Mouse (Mus musculus) lung, postnatal 0 days (tissue): Measurements from ENCODE around the gene Mdga1.

Experiments used
- CTCF ChIP-seq: IDR thresholded peaks from 2 replicates; pipeline ENCODE4 v1.5.1; 2016; ENCODE audit warnings: antibody characterized with exemption, mild to moderate bottlenecking
- EP300 ChIP-seq: IDR thresholded peaks from 2 replicates; pipeline ENCODE4 v1.6.1; 2016; ENCODE audit warnings: antibody characterized with exemption, mild to moderate bottlenecking, control low read depth

DNA sequence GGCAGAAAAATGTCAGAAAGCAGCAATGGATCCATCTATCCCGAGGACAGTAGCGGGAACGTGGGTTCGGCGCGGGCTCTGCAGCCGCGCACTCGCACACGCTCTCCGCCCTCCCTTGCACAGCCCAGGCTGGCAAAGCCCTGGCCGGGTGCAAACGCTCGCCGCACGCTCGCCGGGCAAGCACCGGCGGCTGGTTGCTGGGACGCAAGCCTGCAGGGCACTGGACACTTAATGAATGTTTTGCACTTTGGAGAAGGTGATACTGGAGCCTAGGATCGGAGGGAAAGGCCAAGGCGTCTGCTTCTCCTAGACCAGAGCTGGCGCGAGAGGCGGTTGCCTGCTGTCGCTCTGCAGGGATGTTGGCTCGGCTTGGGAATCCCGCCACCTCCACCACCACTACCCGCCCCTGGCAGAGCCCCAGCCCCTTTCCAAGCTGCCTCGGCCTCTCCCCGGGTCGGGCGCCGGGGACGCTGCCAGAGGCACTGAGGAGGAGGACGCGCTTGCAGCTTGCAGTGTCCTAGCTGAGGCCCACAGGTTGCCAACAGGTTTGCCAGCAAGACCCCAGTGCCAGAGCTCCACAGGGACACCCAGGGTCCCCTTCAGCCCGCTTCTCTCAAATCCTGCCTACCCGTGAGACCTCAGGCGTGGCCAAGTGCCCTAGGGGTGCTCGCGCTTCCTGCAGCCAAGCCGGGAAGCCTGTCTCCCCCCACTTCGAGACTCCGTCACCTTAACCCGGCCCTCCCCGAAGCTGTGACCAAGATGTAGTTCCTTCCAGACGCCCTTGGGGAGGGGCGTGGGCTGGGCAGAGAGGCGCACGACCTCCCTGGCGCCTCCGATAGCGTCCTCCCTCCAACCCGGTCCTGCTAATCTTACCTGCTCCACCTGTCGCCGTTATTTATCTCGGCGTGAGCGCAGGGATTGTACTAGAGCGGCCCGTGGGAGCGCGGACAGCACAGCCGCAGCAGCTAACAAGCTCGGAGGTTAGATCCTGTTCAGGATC lies 80.6 kb downstream of the Mdga1 start:
- TF ChIP-seq CTCF (no peak), EP300 (no peak)
